Mouse (Mus musculus) olfactory bulb, adult 2 months (tissue): ENCODE data around the gene Vipr2.

ENCODE experiments used
- CTCF ChIP-seq: fragments of 200-500 bp; IDR thresholded peaks from 2 replicates; pipeline ENCODE4 v1.5.1; 2012; ENCODE audit warnings: low read depth, mild to moderate bottlenecking, low read length, moderate library complexity; ENCODE audit not compliant: insufficient read depth
- POLR2A ChIP-seq: fragments of 200-500 bp; IDR thresholded peaks from 2 replicates; pipeline ENCODE4 v1.6.1; 2012; ENCODE audit warnings: mild to moderate bottlenecking, low read depth, low read length, moderate library complexity; ENCODE audit not compliant: insufficient read depth

- TF ChIP-seq CTCF (no peak), POLR2A (no peak)
Observed at GRCm38 (mm10) chr12:116145686-116146085, 68.2 kb downstream of the Vipr2 start.
